Mouse (Mus musculus) stomach, embryonic 14.5 days (tissue): ENCODE data around the gene Clps. TPM values are rescaled to one million over a fixed set of nuclear protein-coding genes. Genes with fewer than 3 reads are reported as not detected.
"Not testable (repeated sequence)": the region's sequence is repeated elsewhere in the genome, so short reads cannot be mapped to it uniquely, and the experiment has no call there.

Experiments used
- ATAC-seq: fragments of 200-750 bp; cut with Nextera tagmentation; 2 replicates; pipeline ENCODE4 v1.8.0; 2017; ENCODE audit warnings: low read depth, moderate TSS enrichment; ENCODE audit not compliant: insufficient number of reproducible peaks, insufficient read depth, low FRiP score
- H3K27ac ChIP-seq: fragments of 300-500 bp; sonication (generic); 2 replicates; pipeline ENCODE4 v1.5.1; 2014; ENCODE audit warnings: mild to moderate bottlenecking, low read length, moderate library complexity, mixed read lengths
- H3K27me3 ChIP-seq: fragments of 300-500 bp; sonication (generic); 2 replicates; pipeline ENCODE4 v1.6.1; 2014; ENCODE audit warnings: low read length, control low read depth, mixed read lengths; ENCODE audit not compliant: control insufficient read depth, insufficient read depth
- H3K36me3 ChIP-seq: fragments of 300-500 bp; sonication (generic); 2 replicates; pipeline ENCODE4 v1.6.1; 2014; ENCODE audit warnings: mild to moderate bottlenecking, control low read depth, low read length, moderate library complexity, mixed read lengths; ENCODE audit not compliant: control insufficient read depth, insufficient read depth
- H3K4me1 ChIP-seq: fragments of 300-500 bp; sonication (generic); 2 replicates; pipeline ENCODE4 v1.6.1; 2014; ENCODE audit warnings: low read length, control low read depth, mixed read lengths; ENCODE audit not compliant: control insufficient read depth, insufficient read depth
- H3K4me2 ChIP-seq: fragments of 300-500 bp; sonication (generic); replicated peaks from 2 replicates; pipeline ENCODE4 v1.6.1; 2014; ENCODE audit warnings: low read depth, low read length, control low read depth
- H3K4me3 ChIP-seq: fragments of 300-500 bp; sonication (generic); 2 replicates; pipeline ENCODE4 v1.5.1; 2014; ENCODE audit warnings: low read depth, low read length, control low read depth
- H3K9ac ChIP-seq: fragments of 300-500 bp; sonication (generic); replicated peaks from 2 replicates; pipeline ENCODE4 v1.6.1; 2014; ENCODE audit warnings: low read depth, mild to moderate bottlenecking, control low read depth, low read length, moderate library complexity, mixed read lengths
- H3K9me3 ChIP-seq: fragments of 300-500 bp; sonication (generic); 2 replicates; pipeline ENCODE4 v1.6.1; 2016; ENCODE audit warnings: low read depth, low read length, control low read depth; ENCODE audit not compliant: control insufficient read depth
- WGBS: fragments of 180-500 bp; shearing (Covaris S2); extraction: QIAGEN DNeasy Blood & Tissue Kit; methylation state at CpG from one replicate; pipeline ENCODE4 v1.1.7; 2014; 5-methylcytosine and 5-hydroxymethylcytosine counted together
- polyA plus RNA-seq: library from polyadenylated mRNA; unstranded; fragments of >200 nt; fragmentation: Nextera tagmentation; extraction: Ambion mirVana; gene quantifications from 2 replicates; pipeline ENCODE4 v1.2.1, GENCODE M21; 2014

Clps gene
- polyA plus RNA-seq, 1 experiment from 2014 or later = 47.2 TPM

- H3K4me2 ChIP-seq = no peak overlapping the region
- H3K36me3 ChIP-seq = no peaks in the 10 kb centered on the region
- no peaks in the 10 kb centered on the region for H3K27me3 ChIP-seq
- no peak for ATAC-seq
- H3K9me3 ChIP-seq = no peaks in the 10 kb centered on the region
- no peak overlapping the region for H3K9ac ChIP-seq
- H3K27ac ChIP-seq = no peak overlapping the region
- H3K4me3 ChIP-seq = no peak overlapping the region
- no peaks in the 10 kb centered on the region for H3K4me1 ChIP-seq
Measured at GRCm38 (mm10) chr17:28565181-28565580, 4.6 kb upstream of the Clps start.

- Histone ChIP-seq H3K4me2 (no peak overlapping the region), H3K27ac (peak overlapping the region; percentile 52; the same call in 1 of the 2 replicates), H3K36me3 (no peaks in the 10 kb centered on the region), H3K9me3 (no peaks in the 10 kb centered on the region), H3K4me1 (peaks cover 3% of the 10 kb centered on the region; the same call in 1 of the 2 replicates), H3K27me3 (no peaks in the 10 kb centered on the region), H3K4me3 (no peak overlapping the region), H3K9ac (no peak overlapping the region)
- 43% methylated on average over 7 of the region's 7 CpGs for WGBS
- ATAC-seq = peak; percentile 64
Measured at GRCm38 (mm10) chr17:28561613-28562012, 1.0 kb upstream of the Clps start.

- ATAC-seq = no peak
Measured at GRCm38 (mm10) chr17:28557772-28558171, 2.8 kb downstream of the Clps start.

GRCm38 (mm10) chr17:28556635-28557396 is 3.8 kb downstream of the Clps start:
- no peaks in the 10 kb centered on the region for H3K27me3 ChIP-seq
- peak; percentile 68 for ATAC-seq
- H3K27ac ChIP-seq = 0 out of 2 replicates have a peak overlapping the region, but pooled peaks have one; percentile 10
- no peaks in the 10 kb centered on the region for H3K36me3 ChIP-seq
- 46% methylated on average over 6 of the region's 6 CpGs for whole genome bisulfite sequencing
- H3K4me1 ChIP-seq = peaks cover 6% of the 10 kb centered on the region; the same call in 1 of the 2 replicates
- H3K4me2 ChIP-seq = no peak overlapping the region
- no peak overlapping the region for H3K4me3 ChIP-seq
- H3K9ac ChIP-seq = no peak overlapping the region
- H3K9me3 ChIP-seq = no peaks in the 10 kb centered on the region

More at GRCm38 (mm10) chr17:28557772-28558171, 2.8 kb downstream of the Clps start:
- H3K4me1 ChIP-seq = peaks cover 6% of the 10 kb centered on the region; the same call in 1 of the 2 replicates
- H3K36me3 ChIP-seq = no peaks in the 10 kb centered on the region
- no peaks in the 10 kb centered on the region for H3K27me3 ChIP-seq
- WGBS = 70% methylated on average over 6 of the region's 6 CpGs
- H3K4me3 ChIP-seq = no peak overlapping the region
- no peaks in the 10 kb centered on the region for H3K9me3 ChIP-seq
- H3K9ac ChIP-seq = no peak overlapping the region
- no peak overlapping the region for H3K4me2 ChIP-seq
- no peak overlapping the region for H3K27ac ChIP-seq

- not testable (repeated sequence) for H3K4me3 ChIP-seq, H3K4me2 ChIP-seq, ATAC-seq, H3K27me3 ChIP-seq, H3K27ac ChIP-seq, H3K4me1 ChIP-seq, H3K36me3 ChIP-seq, H3K9ac ChIP-seq, H3K9me3 ChIP-seq
- WGBS = 93% methylated on average over 4 of the region's 4 CpGs
Measured at GRCm38 (mm10) chr17:28554021-28554420, 6.5 kb downstream of the Clps start.

GRCm38 (mm10) chr17:28553040-28553793 is 7.3 kb downstream of the Clps start:
- H3K27ac ChIP-seq = no peak overlapping the region

GRCm38 (mm10) chr17:28549111-28549510 is 11.5 kb downstream of the Clps start, which contains the start of gene Clpsl2:
Gene Clpsl2, plus strand, starts transcription at chr17:28549411.
- Histone ChIP-seq H3K27ac (no peak within 1 kb of the TSS), H3K4me2 (no peak within 1 kb of the TSS), H3K4me3 (no peak within 1 kb of the TSS), H3K4me1 (no peaks in the 10 kb centered on the region), H3K36me3 (no peaks in the 10 kb centered on the region), H3K9me3 (no peaks in the 10 kb centered on the region), H3K9ac (0 out of 2 replicates have a peak within 1 kb of the TSS, but pooled peaks have one; percentile 3), H3K27me3 (no peaks in the 10 kb centered on the region)
- no peak for ATAC-seq
- 79% methylated on average over 14 of the region's 14 CpGs for WGBS

More at GRCm38 (mm10) chr17:28553040-28553793, 7.3 kb downstream of the Clps start:
- ATAC-seq = no peak
- Histone ChIP-seq H3K4me3 (no peak overlapping the region), H3K36me3 (no peaks in the 10 kb centered on the region), H3K27me3 (no peaks in the 10 kb centered on the region), H3K9ac (no peak overlapping the region), H3K4me2 (no peak overlapping the region), H3K4me1 (peaks cover 6% of the 10 kb centered on the region; the same call in 1 of the 2 replicates), H3K9me3 (no peaks in the 10 kb centered on the region)
- WGBS = 6% methylated on average over 14 of the region's 14 CpGs

GRCm38 (mm10) chr17:28548550-28548949 is 12.0 kb downstream of the Clps start:
- H3K9me3 ChIP-seq = no peaks in the 10 kb centered on the region
- H3K27ac ChIP-seq = no peak overlapping the region
- no peak overlapping the region for H3K4me2 ChIP-seq
- H3K9ac ChIP-seq = 0 out of 2 replicates have a peak overlapping the region, but pooled peaks have one; percentile 3
- WGBS = 64% methylated on average over 11 of the region's 11 CpGs
- no peaks in the 10 kb centered on the region for H3K27me3 ChIP-seq
- no peak overlapping the region for H3K4me3 ChIP-seq
- no peak for ATAC-seq
- no peaks in the 10 kb centered on the region for H3K4me1 ChIP-seq
- no peaks in the 10 kb centered on the region for H3K36me3 ChIP-seq
